Mouse (Mus musculus): ENCODE data around the gene Lyrm2. TPM values are rescaled to one million over a fixed set of nuclear protein-coding genes. Genes with fewer than 3 reads are reported as not detected.

Lyrm2 gene
- polyA plus RNA-seq, 1 experiment from 2014 or later: 178 TPM

- H3K27ac ChIP-seq: no peak overlapping the region
- 98% methylated on average over 3 of the region's 3 CpGs for WGBS
- no peak for ATAC-seq
- no peaks in the 10 kb centered on the region for H3K4me1 ChIP-seq (replicated peaks)
- peaks cover 65% of the 10 kb centered on the region for H3K36me3 ChIP-seq
- no peak overlapping the region for H3K9ac ChIP-seq (replicated peaks)
- no peak overlapping the region for H3K4me2 ChIP-seq (replicated peaks)
- H3K9me3 ChIP-seq: no peaks in the 10 kb centered on the region
- no peak overlapping the region for H3K4me3 ChIP-seq (replicated peaks)
- H3K27me3 ChIP-seq: no peaks in the 10 kb centered on the region
Observed at GRCm38 (mm10) chr4:32820676-32821075, 20.6 kb downstream of the Lyrm2 start.

GRCm38 (mm10) chr4:32824254-32824653 is 24.2 kb downstream of the Lyrm2 start:
- no peak overlapping the region for H3K4me3 ChIP-seq (replicated peaks)
- H3K27ac ChIP-seq: no peak overlapping the region
- peaks cover 40% of the 10 kb centered on the region for H3K36me3 ChIP-seq
- H3K9ac ChIP-seq (replicated peaks): no peak overlapping the region
- H3K4me2 ChIP-seq (replicated peaks): no peak overlapping the region
- H3K4me1 ChIP-seq (replicated peaks): peaks cover 7% of the 10 kb centered on the region
- H3K27me3 ChIP-seq: no peaks in the 10 kb centered on the region
- no peak for ATAC-seq
- 63% methylated on average over 8 of the region's 8 CpGs for WGBS
- no peaks in the 10 kb centered on the region for H3K9me3 ChIP-seq

- Histone ChIP-seq H3K4me2 (replicated peaks) (no peak overlapping the region), H3K9me3 (no peaks in the 10 kb centered on the region), H3K36me3 (peaks cover 16% of the 10 kb centered on the region), H3K9ac (replicated peaks) (no peak overlapping the region; the same call in 1 of the 2 replicates), H3K4me3 (replicated peaks) (no peak overlapping the region), H3K4me1 (replicated peaks) (peaks cover 7% of the 10 kb centered on the region), H3K27ac (0 out of 2 replicates have a peak overlapping the region, but pooled peaks have one; percentile 2), H3K27me3 (no peaks in the 10 kb centered on the region)
- 61% methylated on average over 7 of the region's 7 CpGs for WGBS
- ATAC-seq: peak; percentile 40; the same call in 1 of the 2 replicates
Observed at GRCm38 (mm10) chr4:32826925-32827324, 26.9 kb downstream of the Lyrm2 start.

GRCm38 (mm10) chr4:32828385-32829077 is 28.5 kb downstream of the Lyrm2 start:
- Histone ChIP-seq H3K4me1 (replicated peaks) (peaks cover 9% of the 10 kb centered on the region), H3K4me2 (replicated peaks) (no peak overlapping the region), H3K27ac (no peak overlapping the region), H3K4me3 (replicated peaks) (no peak overlapping the region), H3K9ac (replicated peaks) (no peak overlapping the region), H3K36me3 (peaks cover 3% of the 10 kb centered on the region), H3K27me3 (no peaks in the 10 kb centered on the region), H3K9me3 (no peaks in the 10 kb centered on the region)
- 93% methylated on average over 10 of the region's 10 CpGs for WGBS
- no peak for ATAC-seq

- WGBS: 86% methylated on average over 10 of the region's 10 CpGs
- H3K4me1 ChIP-seq (replicated peaks): peaks cover 17% of the 10 kb centered on the region
- ATAC-seq: no peak
- H3K9me3 ChIP-seq: no peaks in the 10 kb centered on the region
- no peak overlapping the region for H3K27ac ChIP-seq
- H3K36me3 ChIP-seq: no peaks in the 10 kb centered on the region
- H3K27me3 ChIP-seq: no peaks in the 10 kb centered on the region
- no peak overlapping the region for H3K4me2 ChIP-seq (replicated peaks)
- H3K9ac ChIP-seq (replicated peaks): no peak overlapping the region
- H3K4me3 ChIP-seq (replicated peaks): no peak overlapping the region
Observed at GRCm38 (mm10) chr4:32829316-32829715, 29.3 kb downstream of the Lyrm2 start.

- Histone ChIP-seq H3K27me3 (no peaks in the 10 kb centered on the region), H3K27ac (no peak overlapping the region), H3K4me3 (replicated peaks) (peak overlapping the region; percentile 29), H3K4me1 (replicated peaks) (peaks cover 26% of the 10 kb centered on the region), H3K9me3 (no peaks in the 10 kb centered on the region), H3K9ac (replicated peaks) (no peak overlapping the region; the same call in 1 of the 2 replicates), H3K4me2 (replicated peaks) (peak overlapping the region; percentile 49), H3K36me3 (no peaks in the 10 kb centered on the region)
- ATAC-seq: no peak; the same call in 1 of the 2 replicates
- WGBS: 48% methylated on average over 17 of the region's 17 CpGs
Observed at GRCm38 (mm10) chr4:32833494-32834282, 33.6 kb downstream of the Lyrm2 start.

GRCm38 (mm10) chr4:32834541-32834940 is 34.5 kb downstream of the Lyrm2 start:
- no peak for ATAC-seq
- no peaks in the 10 kb centered on the region for H3K9me3 ChIP-seq
- 79% methylated on average over 3 of the region's 3 CpGs for WGBS
- no peaks in the 10 kb centered on the region for H3K27me3 ChIP-seq
- H3K4me2 ChIP-seq (replicated peaks): no peak overlapping the region
- H3K4me3 ChIP-seq (replicated peaks): no peak overlapping the region
- H3K27ac ChIP-seq: no peak overlapping the region
- peaks cover 30% of the 10 kb centered on the region for H3K4me1 ChIP-seq (replicated peaks)
- H3K9ac ChIP-seq (replicated peaks): no peak overlapping the region
- H3K36me3 ChIP-seq: no peaks in the 10 kb centered on the region

- Histone ChIP-seq H3K27ac (no peak overlapping the region), H3K36me3 (no peaks in the 10 kb centered on the region; the same call in 1 of the 2 replicates), H3K27me3 (no peaks in the 10 kb centered on the region), H3K4me2 (replicated peaks) (no peak overlapping the region), H3K9ac (replicated peaks) (no peak overlapping the region), H3K4me1 (replicated peaks) (peaks cover 30% of the 10 kb centered on the region), H3K4me3 (replicated peaks) (no peak overlapping the region), H3K9me3 (no peaks in the 10 kb centered on the region)
- ATAC-seq: no peak
- 91% methylated on average over 9 of the region's 9 CpGs for WGBS
Observed at GRCm38 (mm10) chr4:32836071-32836470, 36.0 kb downstream of the Lyrm2 start.

GRCm38 (mm10) chr4:32838401-32838800 is 38.3 kb downstream of the Lyrm2 start:
- H3K27ac ChIP-seq: peak overlapping the region; percentile 12; the same call in 1 of the 2 replicates
- H3K36me3 ChIP-seq: no peaks in the 10 kb centered on the region; the same call in 1 of the 2 replicates
- H3K4me3 ChIP-seq (replicated peaks): no peak overlapping the region
- peaks cover 28% of the 10 kb centered on the region for H3K4me1 ChIP-seq (replicated peaks)
- ATAC-seq: peak; percentile 28; the same call in 1 of the 2 replicates
- no peak overlapping the region for H3K4me2 ChIP-seq (replicated peaks)
- 64% methylated on average over 3 of the region's 3 CpGs for WGBS
- H3K9me3 ChIP-seq: no peaks in the 10 kb centered on the region
- H3K9ac ChIP-seq (replicated peaks): no peak overlapping the region
- H3K27me3 ChIP-seq: no peaks in the 10 kb centered on the region

Other genes starting within 250 kb of the Lyrm2 start
- 0.18 TPM in 1 of 2 replicates, not detected in the other for gene Gja10, start 197.5 kb upstream of the Lyrm2 start, polyA plus RNA-seq (2015; fragmentation: Nextera tagmentation; extraction: Ambion mirVana)
- gene Casp8ap2, start 184.8 kb upstream of the Lyrm2 start, polyA plus RNA-seq (2015; fragmentation: Nextera tagmentation; extraction: Ambion mirVana): 57.7 and 60.8 TPM in 2 replicates
- 16.1 and 16.7 TPM in 2 replicates for gene Mdn1, start 143.1 kb upstream of the Lyrm2 start, polyA plus RNA-seq (2015; fragmentation: Nextera tagmentation; extraction: Ambion mirVana)
- 30.4 and 32.2 TPM in 2 replicates for gene Ankrd6, start 150.6 kb downstream of the Lyrm2 start, polyA plus RNA-seq (2015; fragmentation: Nextera tagmentation; extraction: Ambion mirVana)
- gene Rragd, start 182.8 kb downstream of the Lyrm2 start, polyA plus RNA-seq (2015; fragmentation: Nextera tagmentation; extraction: Ambion mirVana): 32.2 and 32.3 TPM in 2 replicates
- gene Ube2j1, start 231.2 kb downstream of the Lyrm2 start, polyA plus RNA-seq (2015; fragmentation: Nextera tagmentation; extraction: Ambion mirVana): 49.0 and 51.1 TPM in 2 replicates